Mouse (Mus musculus): Measurements from ENCODE around the gene Mpp3.

DNA sequence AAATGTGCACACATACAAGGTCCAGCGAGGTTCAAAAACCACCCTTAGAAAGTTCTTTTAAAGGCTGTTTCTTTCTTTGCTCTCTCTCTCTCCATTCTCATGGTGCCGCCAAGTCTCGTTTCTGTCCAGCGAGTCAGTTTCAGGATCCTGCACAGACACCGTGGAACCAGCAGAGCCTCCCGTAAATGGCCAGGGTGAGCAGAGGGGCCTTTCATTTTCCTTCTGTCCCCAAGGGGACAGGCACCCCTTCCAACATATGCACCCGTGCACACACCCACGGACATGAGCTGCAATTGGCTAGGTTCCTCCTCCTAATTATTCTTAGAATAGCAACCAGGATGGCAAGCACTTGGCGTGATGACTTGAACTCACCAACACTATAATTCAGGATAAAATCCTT is 54.8 kb downstream of the Mpp3 start:
- TF ChIP-seq CTCF (IDR thresholded peaks at IDR 0.05; ENCODE audit: insufficient read depth, low read length) (no peak), POLR2A (IDR thresholded peaks at IDR 0.05; ENCODE audit: borderline replicate concordance, extremely low read depth, low read depth, low read length) (no peak)
